Mouse (Mus musculus) midbrain, embryonic 10.5 days (tissue): ENCODE results near the gene Olfr509. TPM values are rescaled to one million over a fixed set of nuclear protein-coding genes. Genes with fewer than 3 reads are reported as not detected.

Source experiments
- polyA plus RNA-seq: library from polyadenylated mRNA; unstranded; fragments of >200 nt; fragmentation: Nextera tagmentation; extraction: Ambion mirVana; gene quantifications from 2 replicates; pipeline ENCODE4 v1.2.1, GENCODE M21; 2016

Gene Olfr509
- polyA plus RNA-seq, 1 experiment from 2014 or later = not detected

Other genes with a start within 250 kb of the Olfr509 start
- not detected in 2 replicates for gene Olfr497, start 231.5 kb downstream of the Olfr509 start, polyA plus RNA-seq
- not detected in 2 replicates for gene Olfr498, start 186.6 kb downstream of the Olfr509 start, polyA plus RNA-seq
- not detected in 2 replicates for gene Olfr502, start 126.8 kb downstream of the Olfr509 start, polyA plus RNA-seq
- not detected in 2 replicates for gene Olfr503, start 107.4 kb downstream of the Olfr509 start, polyA plus RNA-seq
- not detected in 2 replicates for gene Olfr504, start 86.1 kb downstream of the Olfr509 start, polyA plus RNA-seq
- not detected in 2 replicates for gene Olfr506, start 41.1 kb downstream of the Olfr509 start, polyA plus RNA-seq
- gene Olfr507, start 30.1 kb downstream of the Olfr509 start, polyA plus RNA-seq = not detected in 2 replicates
- gene Olfr508, start 21.9 kb downstream of the Olfr509 start, polyA plus RNA-seq = not detected in 2 replicates
- not detected in 2 replicates for gene Olfr510, start 14.5 kb upstream of the Olfr509 start, polyA plus RNA-seq
- not detected in 2 replicates for gene Olfr512, start 61.4 kb upstream of the Olfr509 start, polyA plus RNA-seq
- gene Olfr513, start 99.1 kb upstream of the Olfr509 start, polyA plus RNA-seq = not detected in 2 replicates
- not detected in 2 replicates for gene Olfr514, start 174.1 kb upstream of the Olfr509 start, polyA plus RNA-seq
- gene Olfr516, start 198.6 kb upstream of the Olfr509 start, polyA plus RNA-seq = not detected in 2 replicates
- not detected in 2 replicates for gene Olfr517, start 220.5 kb upstream of the Olfr509 start, polyA plus RNA-seq
- gene Olfr518, start 233.1 kb upstream of the Olfr509 start, polyA plus RNA-seq = not detected in 2 replicates
- not detected in 2 replicates for gene Olfr519, start 242.5 kb upstream of the Olfr509 start, polyA plus RNA-seq